Mouse (Mus musculus) thymus, adult 2 months (tissue): ENCODE results near the gene Aoc2. TPM values are rescaled to one million over a fixed set of nuclear protein-coding genes. Genes with fewer than 3 reads are reported as not detected.
"Not testable (repeated sequence)": the region's sequence is repeated elsewhere in the genome, so short reads cannot be mapped to it uniquely, and the experiment has no call there.

Experiments used
- DNase-seq: peaks from one replicate; pipeline ENCODE4 v3.0.0; 2021
- H3K27ac ChIP-seq: fragments of 200-500 bp; 2 replicates; pipeline ENCODE4 v1.5.1; 2012; ENCODE audit warnings: low read length, control low read depth; ENCODE audit not compliant: control insufficient read depth, insufficient read depth
- H3K27me3 ChIP-seq: fragments of 200-500 bp; 2 replicates; pipeline ENCODE4 v1.6.1; 2012; ENCODE audit warnings: mild to moderate bottlenecking, low read length, moderate library complexity, mixed read lengths; ENCODE audit not compliant: control insufficient read depth, insufficient read depth
- H3K36me3 ChIP-seq: fragments of 200-500 bp; 2 replicates; pipeline ENCODE4 v1.6.1; 2012; ENCODE audit warnings: mild to moderate bottlenecking, low read length, moderate library complexity; ENCODE audit not compliant: control insufficient read depth, insufficient read depth
- H3K4me1 ChIP-seq: fragments of 200-500 bp; replicated peaks from 2 replicates; pipeline ENCODE4 v1.6.1; 2012; ENCODE audit warnings: low read length; ENCODE audit not compliant: control insufficient read depth, insufficient read depth
- H3K4me3 ChIP-seq: fragments of 200-500 bp; 2 replicates; pipeline ENCODE4 v1.5.1; 2012; ENCODE audit warnings: mild to moderate bottlenecking, low read length, control low read depth, moderate library complexity; ENCODE audit not compliant: control insufficient read depth, insufficient read depth
- CTCF ChIP-seq: fragments of 200-500 bp; IDR thresholded peaks from 2 replicates; pipeline ENCODE4 v1.5.1; 2012; ENCODE audit warnings: mild to moderate bottlenecking, control low read depth, low read length, moderate library complexity, borderline replicate concordance; ENCODE audit not compliant: control insufficient read depth, poor library complexity, insufficient read depth; ENCODE audit errors: extremely low read depth
- POLR2A ChIP-seq: fragments of 200-500 bp; IDR thresholded peaks from 2 replicates; pipeline ENCODE4 v1.6.1; 2012; ENCODE audit warnings: mild to moderate bottlenecking, low read length, control low read depth, moderate library complexity; ENCODE audit not compliant: control insufficient read depth, poor library complexity, insufficient read depth; ENCODE audit errors: extremely low read depth
- WGBS: fragments of 180-500 bp; shearing (Covaris S2); methylation state at CpG from one replicate; pipeline ENCODE4 v1.1.7; 2018; 5-methylcytosine and 5-hydroxymethylcytosine counted together
- polyA plus RNA-seq: library from polyadenylated mRNA; depleted of rRNA; stranded (reverse); fragments of >200 nt; gene quantifications from 2 replicates; pipeline ENCODE4 v1.2.3, GENCODE M21; 2012

Gene Aoc2
- polyA plus RNA-seq, 1 experiment = 16.2 TPM

DNA sequence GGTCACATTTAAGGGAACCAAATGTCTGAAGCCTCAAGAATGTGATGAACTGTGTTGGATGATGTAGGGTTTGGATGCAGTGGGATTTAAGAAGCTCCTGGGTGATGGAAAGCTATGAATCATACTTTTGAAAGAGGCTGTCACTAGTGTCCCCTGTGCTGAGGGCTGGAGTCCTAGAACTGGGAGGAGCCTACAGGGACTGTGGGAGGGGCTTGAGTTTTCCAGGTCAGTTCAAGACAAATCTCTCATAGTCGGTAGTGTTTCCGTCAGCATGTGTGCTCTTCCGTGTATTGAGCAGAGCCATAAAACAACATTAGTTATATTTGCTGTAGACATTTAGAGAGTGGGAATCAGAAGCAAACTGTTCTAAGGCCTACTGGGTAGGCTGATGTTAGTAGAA is 2.4 kb downstream of the Aoc2 start:
- DNase-seq = no peak
- Histone ChIP-seq H3K4me1 (no peaks in the 10 kb centered on the region), H3K36me3 (peaks cover 28% of the 10 kb centered on the region), H3K27me3 (no peaks in the 10 kb centered on the region), H3K4me3 (no peak overlapping the region), H3K27ac (no peak overlapping the region)
- no peak for TF ChIP-seq CTCF
- TF ChIP-seq POLR2A = no peak
- WGBS = 71% methylated on average over 3 of the region's 3 CpGs

- no peaks in the 10 kb centered on the region for H3K27me3 ChIP-seq
- no peak for DNase-seq
- TF ChIP-seq POLR2A (no peak), CTCF (no peak)
- no peak overlapping the region for H3K27ac ChIP-seq
- no peak overlapping the region for H3K4me3 ChIP-seq
- peaks cover 20% of the 10 kb centered on the region for H3K36me3 ChIP-seq
- WGBS = 93% methylated on average over 6 of the region's 6 CpGs
- no peaks in the 10 kb centered on the region for H3K4me1 ChIP-seq
Measured at GRCm38 (mm10) chr11:101328941-101329635, 4.2 kb downstream of the Aoc2 start.

GRCm38 (mm10) chr11:101330371-101330924 is 5.6 kb downstream of the Aoc2 start, which contains the start of gene Aoc3:
TSS of gene Aoc3 (plus strand) at chr11:101330605.
- no peak for DNase-seq
- H3K27ac ChIP-seq = no peak within 1 kb of the TSS
- TF ChIP-seq POLR2A (no peak), CTCF (no peak)
- peaks cover 7% of the 10 kb centered on the region; the same call in 1 of the 2 replicates for H3K36me3 ChIP-seq
- H3K4me3 ChIP-seq = no peak within 1 kb of the TSS
- no peaks in the 10 kb centered on the region for H3K4me1 ChIP-seq
- 85% methylated on average over 7 of the region's 7 CpGs for WGBS
- H3K27me3 ChIP-seq = no peaks in the 10 kb centered on the region

DNA sequence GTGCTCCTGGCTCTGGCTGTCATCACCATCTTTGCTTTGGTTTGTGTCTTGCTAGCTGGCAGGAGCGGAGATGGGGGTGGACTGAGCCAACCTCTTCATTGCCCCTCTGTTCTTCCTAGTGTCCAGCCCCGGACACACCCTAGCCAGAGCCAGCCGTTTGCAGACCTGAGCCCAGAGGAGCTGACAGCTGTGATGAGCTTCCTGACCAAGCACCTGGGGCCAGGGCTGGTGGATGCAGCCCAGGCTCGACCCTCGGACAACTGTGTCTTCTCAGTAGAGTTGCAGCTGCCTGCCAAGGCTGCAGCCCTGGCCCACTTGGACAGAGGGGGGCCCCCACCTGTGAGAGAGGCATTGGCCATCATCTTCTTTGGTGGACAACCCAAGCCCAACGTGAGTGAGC is 6.1 kb downstream of the Aoc2 start:
- not testable (repeated sequence) for DNase-seq, H3K4me1 ChIP-seq, H3K27ac ChIP-seq, H3K36me3 ChIP-seq, H3K4me3 ChIP-seq, H3K27me3 ChIP-seq
- WGBS = 85% methylated on average over 6 of the region's 6 CpGs

- Histone ChIP-seq H3K4me3 (no peak overlapping the region), H3K27me3 (no peaks in the 10 kb centered on the region), H3K36me3 (no peaks in the 10 kb centered on the region), H3K27ac (no peak overlapping the region), H3K4me1 (peaks cover 2% of the 10 kb centered on the region)
- 86% methylated on average over 3 of the region's 3 CpGs for WGBS
- no peak for TF ChIP-seq POLR2A
- no peak for TF ChIP-seq CTCF
- DNase-seq = no peak
Measured at GRCm38 (mm10) chr11:101332537-101332936, 7.7 kb downstream of the Aoc2 start.

GRCm38 (mm10) chr11:101334023-101334422 is 9.2 kb downstream of the Aoc2 start:
- Histone ChIP-seq H3K36me3 (no peaks in the 10 kb centered on the region), H3K27me3 (no peaks in the 10 kb centered on the region), H3K27ac (no peak overlapping the region), H3K4me1 (peaks cover 5% of the 10 kb centered on the region), H3K4me3 (no peak overlapping the region)
- no peak for TF ChIP-seq CTCF
- no peak for TF ChIP-seq POLR2A
- 84% methylated on average over 10 of the region's 10 CpGs for WGBS
- DNase-seq = no peak

DNA sequence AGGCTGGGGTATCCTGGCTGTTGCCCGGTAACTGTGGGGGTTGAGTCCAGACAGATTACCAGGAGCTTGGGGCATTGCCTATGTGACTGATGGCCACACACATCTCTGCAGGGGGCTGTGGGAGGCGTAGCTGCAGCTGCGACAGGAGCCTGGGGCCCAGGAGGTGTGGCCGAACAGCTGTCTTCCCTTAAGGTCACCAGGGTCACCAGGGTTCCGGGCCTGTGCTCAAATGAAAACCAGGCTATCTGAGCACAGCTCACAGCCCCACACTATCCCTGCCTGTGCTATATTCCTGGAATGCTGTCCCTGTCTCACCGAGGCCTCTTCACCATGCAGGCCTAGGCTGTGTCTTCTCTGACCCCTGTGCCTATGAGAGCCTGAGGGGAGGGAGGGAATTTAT is 9.7 kb downstream of the Aoc2 start:
- TF ChIP-seq POLR2A = no peak
- no peak overlapping the region for H3K27ac ChIP-seq
- no peak for DNase-seq
- H3K4me3 ChIP-seq = no peak overlapping the region
- WGBS = 77% methylated on average over 6 of the region's 6 CpGs
- H3K4me1 ChIP-seq = peaks cover 5% of the 10 kb centered on the region
- H3K27me3 ChIP-seq = no peaks in the 10 kb centered on the region
- H3K36me3 ChIP-seq = no peaks in the 10 kb centered on the region
